Mouse (Mus musculus) erythroblast, embryonic 14.5 days (primary cell): ENCODE data around the gene Cuedc2. TPM values are rescaled to one million over a fixed set of nuclear protein-coding genes. Genes with fewer than 3 reads are reported as not detected.

Experiments
- H3K27me3 ChIP-seq: 2 replicates; pipeline ENCODE4 v1.6.1; 2012; ENCODE audit warnings: inconsistent platforms; ENCODE audit not compliant: control insufficient read depth
- H3K36me3 ChIP-seq: 2 replicates; pipeline ENCODE4 v1.6.1; 2012; ENCODE audit warnings: mild to moderate bottlenecking, inconsistent platforms; ENCODE audit not compliant: control insufficient read depth
- H3K4me1 ChIP-seq: 2 replicates; pipeline ENCODE4 v1.6.1; 2012; ENCODE audit warnings: inconsistent platforms; ENCODE audit not compliant: control insufficient read depth
- H3K4me3 ChIP-seq: replicated peaks from 2 replicates; pipeline ENCODE3; 2012; ENCODE audit warnings: moderate library complexity, mild to moderate bottlenecking, inconsistent platforms
- H3K9me3 ChIP-seq: 2 replicates; pipeline ENCODE4 v1.6.1; 2012; ENCODE audit warnings: low read length, inconsistent platforms, mixed read lengths; ENCODE audit not compliant: control insufficient read depth
- GATA1 ChIP-seq: IDR thresholded peaks from 2 replicates; pipeline ENCODE4 v1.6.1; 2012; ENCODE audit warnings: low read length, inconsistent platforms, mixed read lengths
- TAL1 ChIP-seq: IDR thresholded peaks from 3 replicates; pipeline ENCODE4 v1.6.1; 2012; ENCODE audit warnings: low read length, inconsistent platforms, mixed read lengths
- polyA plus RNA-seq: library from polyadenylated mRNA; stranded (reverse); fragments of >175 nt; gene quantifications from 2 replicates; pipeline ENCODE4 v1.2.3, GENCODE M21; 2012

Gene Cuedc2
- polyA plus RNA-seq, result 15.7 and 17.4 TPM in 2 replicates

DNA sequence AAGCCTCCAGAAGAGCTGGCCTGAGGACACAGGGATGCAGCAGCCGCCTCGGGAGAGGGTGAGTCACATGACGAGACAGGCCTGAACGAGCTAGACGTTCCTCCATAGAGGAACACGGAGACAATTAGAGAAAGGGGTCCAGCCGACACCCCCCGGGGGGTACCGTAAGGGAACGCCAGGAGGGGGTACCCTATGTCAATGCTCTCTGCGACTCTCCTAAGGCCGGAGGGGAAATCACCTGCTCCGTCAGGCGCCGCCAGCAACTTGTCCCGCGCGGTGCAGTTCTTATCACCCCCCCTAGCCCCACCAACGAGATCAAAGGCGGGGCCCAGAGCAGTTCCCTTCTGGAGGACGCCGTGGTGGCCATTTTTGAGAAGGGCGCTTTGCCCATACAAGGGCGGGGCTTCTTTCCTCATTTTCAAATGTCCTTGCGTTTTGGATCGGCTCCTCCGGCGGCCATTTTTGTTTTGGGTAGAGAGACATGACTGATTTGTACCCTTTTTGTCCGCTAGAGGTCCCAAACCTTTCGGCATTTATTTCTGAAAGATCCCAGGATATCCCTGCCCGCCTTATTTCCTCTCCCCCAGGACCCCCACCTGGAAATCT is at the start of gene Cuedc2:
Cuedc2 (minus strand) TSS at position 372 of the 606 bp plus-strand sequence.
- Histone ChIP-seq H3K4me3 (peak within 1 kb of the TSS; percentile 71), H3K9me3 (no peaks in the 10 kb centered on the region), H3K36me3 (peaks cover 7% of the 10 kb centered on the region), H3K4me1 (peaks cover 39% of the 10 kb centered on the region), H3K27me3 (peaks cover 2% of the 10 kb centered on the region)
- TF ChIP-seq GATA1, result peak; percentile 69
- no peak for TF ChIP-seq TAL1

DNA sequence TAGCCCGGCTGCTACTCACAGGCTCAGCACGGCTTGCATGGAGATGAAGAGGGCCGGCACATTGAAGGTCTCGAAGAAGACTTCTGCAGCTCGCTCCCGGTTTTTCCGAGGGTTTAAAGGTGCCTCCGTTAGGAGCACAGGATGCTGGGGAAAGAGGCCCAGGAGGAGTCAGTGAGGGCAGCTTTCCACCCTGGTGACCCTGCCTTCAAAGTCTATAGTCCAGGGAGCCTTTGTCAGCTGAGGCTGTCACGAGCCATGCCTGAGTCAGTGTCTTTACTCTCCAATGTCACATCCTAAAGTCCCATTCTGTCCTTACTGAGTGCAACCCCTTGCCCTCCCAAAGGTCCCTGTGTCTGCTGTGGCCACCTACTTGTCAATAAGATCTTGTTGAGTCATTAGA is 43.8 kb upstream of the Cuedc2 start:
- Histone ChIP-seq H3K36me3 (peaks cover 95% of the 10 kb centered on the region), H3K9me3 (no peaks in the 10 kb centered on the region), H3K4me1 (no peaks in the 10 kb centered on the region), H3K27me3 (no peaks in the 10 kb centered on the region), H3K4me3 (no peak overlapping the region)
- TF ChIP-seq TAL1 (no peak), GATA1 (no peak)

DNA sequence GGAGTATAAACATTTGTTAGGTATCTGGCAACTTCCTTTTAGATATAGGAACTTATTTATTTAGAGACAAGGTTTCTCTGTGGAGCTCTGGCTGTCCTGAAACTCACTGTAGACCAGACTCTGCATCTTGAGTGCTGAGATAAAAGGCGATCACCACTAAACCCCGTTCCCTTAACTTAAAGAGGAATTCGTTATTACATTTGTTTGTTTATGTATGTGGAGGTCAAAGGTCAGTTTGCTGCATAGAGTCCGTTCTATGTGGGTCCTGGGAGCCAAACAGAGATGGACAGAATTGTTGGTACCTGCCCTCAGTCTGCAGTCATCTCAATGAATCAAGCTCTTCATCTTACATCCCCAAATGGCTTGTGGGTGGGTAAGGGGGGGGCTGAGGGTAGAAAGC is 37.4 kb upstream of the Cuedc2 start:
- H3K4me1 ChIP-seq, result no peaks in the 10 kb centered on the region
- H3K4me3 ChIP-seq, result no peak overlapping the region
- peaks cover 59% of the 10 kb centered on the region for H3K36me3 ChIP-seq
- H3K27me3 ChIP-seq, result no peaks in the 10 kb centered on the region
- TF ChIP-seq GATA1 (no peak), TAL1 (no peak)
- no peaks in the 10 kb centered on the region for H3K9me3 ChIP-seq

DNA sequence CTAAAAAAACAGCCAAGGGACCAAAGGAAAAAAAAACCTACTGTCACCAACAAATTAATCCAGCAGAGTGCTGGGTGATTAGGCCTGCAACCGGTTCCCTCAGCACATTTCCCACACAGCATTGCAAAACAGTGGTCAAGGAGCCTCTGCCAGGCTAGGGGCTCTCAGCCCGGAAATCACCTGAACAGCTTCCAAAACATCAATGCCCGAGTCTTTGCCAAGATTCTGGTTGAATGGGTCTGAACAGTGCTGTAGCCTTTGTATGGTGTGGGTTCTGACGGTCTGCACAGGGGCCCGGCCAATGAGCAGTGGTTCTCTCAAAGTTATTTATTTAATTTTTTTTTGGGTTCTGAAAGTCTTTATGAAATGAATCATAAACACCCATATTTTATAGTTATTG is 37.0 kb upstream of the Cuedc2 start:
- Histone ChIP-seq H3K4me3 (no peak overlapping the region), H3K4me1 (no peaks in the 10 kb centered on the region), H3K36me3 (peaks cover 55% of the 10 kb centered on the region), H3K27me3 (no peaks in the 10 kb centered on the region), H3K9me3 (no peaks in the 10 kb centered on the region)
- TF ChIP-seq GATA1, result no peak
- no peak for TF ChIP-seq TAL1

DNA sequence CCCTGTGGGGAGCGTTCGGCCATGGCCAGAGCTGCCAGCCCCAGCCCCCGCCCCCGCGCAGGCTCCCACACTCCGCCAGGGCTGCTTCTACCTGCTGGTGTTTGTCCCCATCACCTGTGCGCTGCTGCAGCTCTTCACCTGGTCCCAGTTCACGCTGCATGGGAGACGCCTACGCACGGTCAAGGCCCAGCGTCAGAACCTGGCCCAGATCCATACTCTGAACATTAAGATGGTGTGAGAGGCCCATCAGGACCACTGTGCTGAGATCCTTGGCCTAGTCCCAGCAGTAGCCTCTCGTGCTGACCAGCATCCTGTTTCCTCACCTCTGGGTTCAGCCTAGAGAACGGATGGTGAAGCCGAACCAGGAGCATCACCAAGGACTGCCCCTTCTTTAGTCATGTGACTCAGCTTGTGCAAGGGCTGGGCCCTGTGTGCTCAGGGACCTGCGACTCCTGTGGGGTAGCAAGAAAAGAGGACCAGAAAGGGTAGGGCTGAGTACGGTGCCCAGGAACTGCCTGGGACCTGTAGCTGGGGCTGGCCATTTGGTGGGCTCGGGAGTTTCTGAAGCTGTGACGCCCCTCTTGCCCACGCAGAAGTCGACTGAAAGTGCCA is 36.1 kb upstream of the Cuedc2 start:
- Histone ChIP-seq H3K4me1 (no peaks in the 10 kb centered on the region), H3K27me3 (no peaks in the 10 kb centered on the region), H3K36me3 (peaks cover 46% of the 10 kb centered on the region), H3K4me3 (no peak overlapping the region), H3K9me3 (no peaks in the 10 kb centered on the region)
- TF ChIP-seq TAL1 (no peak), GATA1 (no peak)

DNA sequence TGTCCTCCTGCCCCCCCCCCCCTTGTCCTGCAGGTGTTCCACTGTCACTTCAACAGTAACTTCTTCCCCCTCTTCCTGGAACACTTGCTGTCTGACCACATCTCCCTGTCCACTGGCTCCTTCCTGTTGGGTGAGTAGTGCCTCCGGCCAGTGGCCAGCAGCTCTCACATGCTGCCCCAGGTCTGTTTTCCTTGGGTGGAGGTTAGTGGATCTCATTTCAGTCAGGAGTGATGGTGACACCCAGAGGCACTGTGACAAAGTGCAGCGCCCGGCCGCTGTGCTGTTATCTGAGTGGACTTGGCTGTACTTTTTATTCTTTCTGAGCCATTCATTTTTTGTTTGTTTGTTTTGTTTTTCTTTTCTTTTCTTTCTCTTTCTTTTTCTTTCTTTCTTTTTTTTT is 30.7 kb upstream of the Cuedc2 start:
- peaks cover 6% of the 10 kb centered on the region for H3K36me3 ChIP-seq
- H3K27me3 ChIP-seq, result no peaks in the 10 kb centered on the region
- H3K9me3 ChIP-seq, result no peaks in the 10 kb centered on the region
- H3K4me3 ChIP-seq, result no peak overlapping the region
- no peaks in the 10 kb centered on the region; the same call in 1 of the 2 replicates for H3K4me1 ChIP-seq
- TF ChIP-seq TAL1 (no peak), GATA1 (no peak)

DNA sequence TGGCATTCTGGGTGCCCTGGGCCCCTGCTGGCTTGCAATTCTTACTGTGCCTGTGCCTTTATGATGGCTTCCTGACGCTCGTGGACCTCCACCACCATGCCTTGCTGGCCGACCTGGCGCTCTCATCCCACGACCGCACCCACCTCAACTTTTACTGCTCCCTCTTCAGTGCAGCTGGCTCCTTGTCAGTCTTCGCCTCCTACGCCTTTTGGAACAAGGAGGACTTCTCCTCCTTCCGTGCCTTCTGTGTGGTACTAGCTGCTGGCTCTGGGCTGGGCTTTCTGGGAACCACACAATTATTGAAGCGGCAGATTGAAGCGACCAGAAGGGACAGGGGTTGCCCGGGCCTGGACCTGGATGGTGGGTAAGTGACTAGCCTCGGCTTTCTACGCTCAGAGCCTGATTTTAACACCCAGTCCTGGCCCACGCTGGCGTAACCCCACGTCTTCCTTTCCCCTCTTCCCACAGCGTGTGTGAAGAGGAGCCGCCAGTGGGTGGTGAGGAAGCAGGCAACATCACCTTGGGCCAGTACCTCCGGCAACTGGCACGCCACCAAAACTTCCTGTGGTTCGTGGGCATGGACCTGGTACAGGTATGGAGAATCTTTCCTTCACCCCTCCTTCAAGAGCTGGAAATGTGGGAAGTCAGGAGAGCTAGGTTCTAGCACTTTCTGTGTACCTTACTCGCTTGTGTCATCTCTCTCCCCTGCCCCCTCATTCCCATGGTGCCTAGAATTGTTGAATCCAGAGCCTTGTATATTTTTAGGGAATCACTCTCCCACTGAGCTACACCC is 29.5 kb upstream of the Cuedc2 start:
- Histone ChIP-seq H3K36me3 (peaks cover 6% of the 10 kb centered on the region), H3K4me1 (no peaks in the 10 kb centered on the region; the same call in 1 of the 2 replicates), H3K9me3 (no peaks in the 10 kb centered on the region), H3K27me3 (no peaks in the 10 kb centered on the region), H3K4me3 (no peak overlapping the region)
- no peak for TF ChIP-seq GATA1

DNA sequence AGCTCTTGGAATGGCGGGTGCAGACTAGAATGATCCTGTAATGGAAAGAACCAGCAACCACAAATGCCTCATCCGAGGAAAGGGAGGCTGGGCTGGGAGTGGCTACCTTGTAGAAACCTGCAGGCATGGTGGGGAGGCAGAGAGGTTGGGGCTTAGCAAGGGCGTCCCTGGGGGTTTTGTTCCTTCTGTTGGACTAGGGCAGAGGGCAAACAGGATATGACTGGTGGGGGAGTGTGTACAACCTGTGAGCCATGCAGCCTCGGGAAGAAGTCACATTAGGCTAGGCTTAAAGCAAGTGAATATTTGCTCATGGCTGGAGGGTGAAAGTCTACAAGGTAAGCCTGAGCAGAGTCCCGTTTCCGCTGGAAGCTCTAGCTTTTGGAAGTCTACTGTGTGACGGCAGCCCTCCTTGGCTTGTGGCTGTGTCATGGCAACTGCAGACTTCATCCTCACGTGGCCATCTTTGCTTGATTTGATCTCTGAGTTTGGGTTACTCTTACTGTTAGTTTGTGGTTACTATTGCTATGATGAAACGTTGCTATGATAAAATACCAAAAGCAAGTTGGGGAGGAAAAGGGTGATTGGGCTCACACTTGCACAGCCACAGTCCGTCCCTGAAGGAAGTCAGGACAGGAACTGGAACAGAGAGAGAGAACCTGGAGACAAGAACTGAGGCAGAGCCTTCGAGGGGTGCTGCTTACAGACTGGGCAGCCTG is 24.9 kb upstream of the Cuedc2 start:
- peaks cover 1% of the 10 kb centered on the region for H3K4me1 ChIP-seq
- no peaks in the 10 kb centered on the region; the same call in 1 of the 2 replicates for H3K36me3 ChIP-seq
- no peak overlapping the region for H3K4me3 ChIP-seq
- H3K9me3 ChIP-seq, result no peaks in the 10 kb centered on the region
- TF ChIP-seq TAL1, result no peak
- TF ChIP-seq GATA1, result no peak
- H3K27me3 ChIP-seq, result peaks cover 1% of the 10 kb centered on the region

DNA sequence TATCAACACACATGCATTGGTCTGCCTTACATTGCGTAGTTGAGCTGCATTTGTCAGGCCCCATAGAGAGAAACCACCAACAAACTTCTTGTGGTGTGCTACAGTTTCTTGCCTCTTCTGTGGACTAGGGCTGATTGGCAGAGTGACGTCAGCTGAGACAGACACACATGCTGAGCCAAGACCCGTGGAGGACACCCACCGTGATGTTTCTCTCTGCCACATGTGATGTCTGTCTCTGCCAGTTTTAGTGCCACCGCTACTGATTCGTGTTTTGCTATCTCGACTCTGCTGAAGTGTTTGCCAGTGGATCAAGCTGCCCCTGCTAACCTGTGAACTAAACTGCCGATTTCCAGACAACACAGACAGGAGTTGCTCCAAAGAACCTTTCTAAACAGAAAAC is 23.6 kb upstream of the Cuedc2 start:
- H3K36me3 ChIP-seq, result no peaks in the 10 kb centered on the region
- H3K4me3 ChIP-seq, result no peak overlapping the region
- no peaks in the 10 kb centered on the region for H3K9me3 ChIP-seq
- peaks cover 15% of the 10 kb centered on the region for H3K4me1 ChIP-seq
- TF ChIP-seq GATA1 (no peak), TAL1 (no peak)
- peaks cover 14% of the 10 kb centered on the region for H3K27me3 ChIP-seq
